Mouse (Mus musculus) heart, postnatal 36 days (tissue): ENCODE measurements around the gene Sars2. TPM values are rescaled to one million over a fixed set of nuclear protein-coding genes. Genes with fewer than 3 reads are reported as not detected.
"Not testable (repeated sequence)": the region's sequence is repeated elsewhere in the genome, so short reads cannot be mapped to it uniquely, and the experiment has no call there.

Experiments used
- DNase-seq, 2 experiments: peaks; one replicate each; pipeline ENCODE4 v3.0.0; 2021 to 2022
- intact Hi-C: fragments of 180-260 bp; cut with DNase I; formaldehyde crosslinking; loops from one replicate; pipeline ENCODE4 v1.15.1; 2025
- total RNA-seq, 2 experiments: library from RNA; stranded (reverse); gene quantifications; 2 replicates each; pipeline ENCODE4 v1.2.3; 2021

Gene Sars2
- total RNA-seq, result 10 to 100 TPM; 14.6 to 16.3 TPM

GRCm38 (mm10) chr7:28741709-28742438, at the start of gene Sars2, which contains the start of gene Mrps12:
TSS of gene Sars2 (plus strand) at chr7:28741992.
TSS of gene Mrps12 (minus strand) at chr7:28741820.
- intact Hi-C loops, result loop anchor here (1.0 to 10.0 kb wide), 2 partner anchors 125 to 563 kb away; partner anchors contain the start of gene Dpf1
- peak; percentile 95 to 99 for DNase-seq

GRCm38 (mm10) chr7:28692545-28693320, 49.1 kb upstream of the Sars2 start, which contains the start of gene Fbxo27:
TSS of gene Fbxo27 (plus strand) at chr7:28692849.
- intact Hi-C loops, result no loop called here
- DNase-seq, result no peak

GRCm38 (mm10) chr7:28693321-28693966, 48.3 kb upstream of the Sars2 start:
- intact Hi-C loops, result no loop called here
- peak in 1 of 2 experiments; percentile 13 for DNase-seq

- DNase-seq, result no peak
- intact Hi-C loops, result no loop called here
Measured at GRCm38 (mm10) chr7:28694423-28694822, 47.4 kb upstream of the Sars2 start.

- no peak for DNase-seq
Measured at GRCm38 (mm10) chr7:28694966-28695511, 46.8 kb upstream of the Sars2 start.

GRCm38 (mm10) chr7:28697277-28697676, 44.5 kb upstream of the Sars2 start:
- intact Hi-C loops, result no loop called here
- DNase-seq, result no peak

More at GRCm38 (mm10) chr7:28694966-28695511, 46.8 kb upstream of the Sars2 start:
- intact Hi-C loops, result no loop called here

GRCm38 (mm10) chr7:28700269-28700668, 41.5 kb upstream of the Sars2 start:
- DNase-seq, result no peak
- intact Hi-C loops, result no loop called here

GRCm38 (mm10) chr7:28701306-28701705, 40.5 kb upstream of the Sars2 start:
- DNase-seq, intact Hi-C loops: not testable (repeated sequence)

GRCm38 (mm10) chr7:28702601-28703143, 39.1 kb upstream of the Sars2 start:
- no peak for DNase-seq
- intact Hi-C loops, result no loop called here

GRCm38 (mm10) chr7:28709454-28709853, 32.3 kb upstream of the Sars2 start:
- intact Hi-C loops, result no loop called here
- no peak for DNase-seq

- intact Hi-C loops, result no loop called here
Measured at GRCm38 (mm10) chr7:28710962-28711361, 30.8 kb upstream of the Sars2 start.

GRCm38 (mm10) chr7:28714667-28715066, 27.1 kb upstream of the Sars2 start:
- no peak for DNase-seq
- intact Hi-C loops, result no loop called here

More at GRCm38 (mm10) chr7:28710962-28711361, 30.8 kb upstream of the Sars2 start:
- no peak for DNase-seq

- no peak for DNase-seq
- intact Hi-C loops, result no loop called here
Measured at GRCm38 (mm10) chr7:28715598-28715997, 26.2 kb upstream of the Sars2 start.

- DNase-seq, result peak; percentile 50
- intact Hi-C loops, result no loop called here
Measured at GRCm38 (mm10) chr7:28716590-28717281, 25.1 kb upstream of the Sars2 start, which contains the start of gene Fbxo17. TSS of gene Fbxo17 (plus strand) at chr7:28716804.

GRCm38 (mm10) chr7:28717726-28718125, 24.1 kb upstream of the Sars2 start:
- intact Hi-C loops, result no loop called here
- no peak for DNase-seq

GRCm38 (mm10) chr7:28719159-28719558, 22.6 kb upstream of the Sars2 start:
- DNase-seq, result no peak
- intact Hi-C loops, result no loop called here

- intact Hi-C loops, result loop anchor here (10.0 kb wide), 1 partner anchor 115 kb away; no protein-coding TSS in a partner anchor
- no peak for DNase-seq
Measured at GRCm38 (mm10) chr7:28719650-28720049, 22.1 kb upstream of the Sars2 start.

GRCm38 (mm10) chr7:28720753-28721537, 20.8 kb upstream of the Sars2 start:
- no peak for DNase-seq
- intact Hi-C loops, result loop anchor here (10.0 kb wide), 1 partner anchor 116 kb away; no protein-coding TSS in a partner anchor

- intact Hi-C loops, result loop anchor here (10.0 kb wide), 1 partner anchor 117 kb away; no protein-coding TSS in a partner anchor
- no peak for DNase-seq
Measured at GRCm38 (mm10) chr7:28722079-28722478, 19.7 kb upstream of the Sars2 start.
